In the genomic region with DNA sequence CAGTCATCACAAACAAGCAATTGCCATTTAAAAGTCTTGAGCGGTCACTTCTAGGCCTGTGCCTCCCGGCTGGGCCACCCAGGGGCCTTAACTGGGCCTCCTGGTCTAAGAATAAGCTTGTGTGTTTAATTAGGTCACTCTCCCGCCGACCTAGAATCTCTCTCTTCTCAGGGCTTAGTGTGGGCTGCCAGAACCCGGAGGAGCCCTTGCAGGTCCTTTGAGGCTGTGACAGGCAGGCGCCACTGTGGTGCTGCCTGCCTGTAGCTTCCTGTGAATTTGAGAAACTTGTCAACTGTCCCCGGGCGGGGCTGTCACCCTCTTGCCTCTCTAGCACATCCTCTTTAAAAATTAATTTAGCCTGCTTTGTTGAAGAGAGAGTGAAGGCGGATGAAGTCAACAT, we compare ENCODE assay signal across 11 mouse cellular contexts. TPM values are rescaled to one million over a fixed set of nuclear protein-coding genes. Genes with fewer than 3 reads are reported as not detected.
DNase-seq lines count a peak whose midpoint lies in the region; ATAC-seq lines count a peak whose summit lies in the region.
"Had no signal": no experiment of that assay in that cellular context is flagged by ENCODE, and none has a peak within 500 bp of the region (broad histone marks: within the 10 kb centered on the region; RNA-seq: fewer than 3 reads in every experiment).

No protein-coding gene starts in this region.

- peak; percentile 24 for ATAC-seq in frontal cortex, adult (ENCODE audit: low TSS enrichment)

- H3K27me3 ChIP-seq in limb, embryonic 10.5 days (ENCODE audit: low read depth, poor library complexity, severe bottlenecking): no peaks in the 10 kb centered on the region
- H3K27me3 ChIP-seq: CH12.LX; embryonic facial prominence, embryonic 12.5 days had no signal

- no peaks in the 10 kb centered on the region for H3K36me3 ChIP-seq in limb, embryonic 10.5 days
- H3K36me3 ChIP-seq: embryonic facial prominence, embryonic 12.5 days had no signal

- no peaks in the 10 kb centered on the region for H3K9me3 ChIP-seq in limb, embryonic 10.5 days (replicated peaks)
- H3K9me3 ChIP-seq: embryonic facial prominence, embryonic 12.5 days had no signal

- DNase-seq in frontal cortex, postnatal 25 days (ENCODE audit: low spot score in 2 of 2): no peak
- DNase-seq in CD4-positive helper T cell, adult 2 months (ENCODE audit: low read depth, low spot score): peak; percentile 67
- peak; percentile 19 to 40 for DNase-seq in frontal cortex, postnatal 10 days (ENCODE audit: low spot score in 2 of 2)
- DNase-seq in limb, embryonic 10.5 days (ENCODE audit: low spot score): no peak
- DNase-seq in thymus, postnatal 4 days: peak; percentile 65
- DNase-seq in urinary bladder, postnatal 10 days (ENCODE audit: low spot score): no peak
- DNase-seq in urinary bladder, postnatal 4 days (ENCODE audit: low spot score in 2 of 2): no peak

- 34% methylated on average over 9 of the region's 9 CpGs for WGBS in limb, embryonic 10.5 days

- H3K27ac ChIP-seq in limb, embryonic 10.5 days: peak overlapping the region; percentile 17; the same call in 1 of the 2 replicates
- H3K27ac ChIP-seq: embryonic facial prominence, embryonic 12.5 days had no signal

- peaks cover 31% of the 10 kb centered on the region for H3K4me1 ChIP-seq in limb, embryonic 10.5 days

- no peak overlapping the region for H3K4me3 ChIP-seq in limb, embryonic 10.5 days
- H3K4me3 ChIP-seq: embryonic facial prominence, embryonic 12.5 days; myocyte had no signal

RNA-seq across cellular contexts. Expression of a gene that starts 45.2 kb away (rescaled TPM):
- 47.1 and 49.7 TPM in 2 replicates for polyA plus RNA-seq in limb, embryonic 10.5 days (2016; fragmentation: Nextera tagmentation; extraction: Ambion mirVana)

RNA-seq across cellular contexts. Expression of a gene that starts 53.2 kb away (rescaled TPM):
- 56.4 and 62.8 TPM in 2 replicates for polyA plus RNA-seq in limb, embryonic 10.5 days (2016; fragmentation: Nextera tagmentation; extraction: Ambion mirVana)

Comparison
In these comparisons a context has a peak if more than half of its experiments do, and no peak if none do; other contexts are left out.
1. DNase-seq: peak in CD4-positive helper T cell, adult 2 months (single experiment), frontal cortex, postnatal 10 days (2 of 2) and thymus, postnatal 4 days (single experiment); none in frontal cortex, postnatal 25 days (0 of 2), limb, embryonic 10.5 days (single experiment), urinary bladder, postnatal 10 days (single experiment) and urinary bladder, postnatal 4 days (0 of 2).